Mouse (Mus musculus): Measurements from ENCODE around the gene Eif3a. TPM values are rescaled to one million over a fixed set of nuclear protein-coding genes. Genes with fewer than 3 reads are reported as not detected.

Gene Eif3a
- polyA plus RNA-seq, 1 experiment: 45.1 TPM

DNA sequence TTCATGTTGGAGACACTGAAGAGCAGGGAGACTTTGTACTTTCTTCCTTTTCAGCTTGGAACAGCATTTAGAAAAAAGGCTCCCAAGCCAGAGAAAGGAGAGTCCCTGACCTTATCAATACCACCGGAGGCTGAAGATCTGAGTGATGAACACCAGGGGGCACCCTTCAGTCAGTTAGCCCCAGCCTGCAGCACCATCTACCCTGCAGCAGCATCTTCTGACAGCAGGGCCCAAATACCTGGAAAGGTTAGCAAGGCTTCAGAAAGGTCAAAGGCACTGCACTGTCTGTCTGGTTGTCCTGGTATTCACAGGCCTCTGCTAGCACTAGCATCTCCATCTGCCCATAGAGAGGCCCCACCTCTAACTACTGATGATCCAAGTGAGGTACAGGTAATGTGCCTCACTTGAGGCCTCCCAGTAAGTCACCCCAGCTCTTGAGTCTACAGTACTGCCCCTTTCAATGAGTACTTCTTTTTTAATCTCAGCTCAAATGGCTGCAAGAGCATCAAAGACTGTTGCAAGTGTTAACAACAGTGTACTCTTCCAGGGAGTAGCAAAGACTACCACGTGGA is 60.1 kb downstream of the Eif3a start:
- H3K27me3 ChIP-seq (ENCODE audit: control insufficient read depth, insufficient read depth, low read length): no peaks in the 10 kb centered on the region
- H3K27ac ChIP-seq (ENCODE audit: control insufficient read depth, insufficient read depth, low read length): no peak overlapping the region
- no peak overlapping the region for H3K4me3 ChIP-seq (ENCODE audit: control insufficient read depth, insufficient read depth, low read length)
- no peaks in the 10 kb centered on the region for H3K36me3 ChIP-seq (ENCODE audit: control insufficient read depth, insufficient read depth, low read length)
- peak; percentile 50 for DNase-seq
- TF ChIP-seq POLR2A (IDR thresholded peaks at IDR 0.05; ENCODE audit: control insufficient read depth, extremely low read depth, insufficient read depth, low read length, poor library complexity): no peak
- peak; percentile 71; the same call in 1 of the 2 replicates for TF ChIP-seq CTCF (IDR thresholded peaks at IDR 0.05; ENCODE audit: borderline replicate concordance, control insufficient read depth, extremely low read depth, insufficient read depth, low read length, poor library complexity)
- 53% methylated on average over 2 of the region's 2 CpGs for WGBS
- H3K4me1 ChIP-seq (replicated peaks; ENCODE audit: control insufficient read depth, insufficient read depth, low read length): no peaks in the 10 kb centered on the region

DNA sequence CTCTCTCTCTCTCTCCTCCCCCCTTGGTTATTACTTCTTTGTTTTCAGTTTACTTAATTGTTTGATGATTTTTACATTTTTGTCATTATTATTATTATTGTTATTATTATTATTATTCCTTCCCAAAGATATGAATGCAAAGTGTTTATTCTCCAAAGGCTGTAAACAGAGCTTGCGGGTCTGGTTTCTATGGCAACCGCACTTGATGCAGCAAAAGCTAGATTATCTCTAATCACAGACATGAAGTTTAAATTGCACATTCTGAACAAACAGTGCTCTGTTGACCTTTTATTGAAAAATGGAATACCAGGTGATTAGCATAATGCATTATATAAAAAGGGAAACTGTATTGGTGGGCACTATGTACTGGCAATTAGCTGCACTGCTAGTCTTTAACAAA is 74.1 kb downstream of the Eif3a start:
- H3K27ac ChIP-seq (ENCODE audit: control insufficient read depth, insufficient read depth, low read length): no peak overlapping the region
- H3K4me3 ChIP-seq (ENCODE audit: control insufficient read depth, insufficient read depth, low read length): no peak overlapping the region
- no peaks in the 10 kb centered on the region for H3K4me1 ChIP-seq (replicated peaks; ENCODE audit: control insufficient read depth, insufficient read depth, low read length)
- TF ChIP-seq CTCF (IDR thresholded peaks at IDR 0.05; ENCODE audit: borderline replicate concordance, control insufficient read depth, extremely low read depth, insufficient read depth, low read length, poor library complexity): no peak
- H3K36me3 ChIP-seq (ENCODE audit: control insufficient read depth, insufficient read depth, low read length): no peaks in the 10 kb centered on the region
- no peaks in the 10 kb centered on the region for H3K27me3 ChIP-seq (ENCODE audit: control insufficient read depth, insufficient read depth, low read length)
- DNase-seq: no peak
- 98% methylated on average over 2 of the region's 2 CpGs for WGBS

DNA sequence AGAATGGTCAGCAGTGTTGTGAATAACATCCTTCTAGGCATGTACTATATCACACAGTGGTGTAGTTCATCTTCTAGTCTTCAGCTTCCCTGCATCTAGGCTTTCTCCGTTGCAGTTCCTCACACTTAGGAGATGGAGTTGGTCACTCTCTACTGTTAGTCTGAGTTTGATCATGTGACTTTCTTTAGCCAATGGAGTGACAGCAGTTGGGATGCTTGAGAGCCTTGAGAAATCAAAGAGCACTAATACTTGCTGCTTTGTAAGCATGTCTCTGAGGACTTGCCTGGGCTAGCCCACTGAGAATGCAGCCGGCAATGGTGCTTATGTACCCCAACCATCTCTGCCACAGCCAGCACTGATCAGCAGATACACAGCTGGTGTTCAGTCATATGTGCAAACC is 77.9 kb downstream of the Eif3a start:
- TF ChIP-seq POLR2A (IDR thresholded peaks at IDR 0.05; ENCODE audit: control insufficient read depth, extremely low read depth, insufficient read depth, low read length, poor library complexity) (no peak), CTCF (IDR thresholded peaks at IDR 0.05; ENCODE audit: borderline replicate concordance, control insufficient read depth, extremely low read depth, insufficient read depth, low read length, poor library complexity) (no peak)
- Histone ChIP-seq H3K4me1 (replicated peaks; ENCODE audit: control insufficient read depth, insufficient read depth, low read length) (no peaks in the 10 kb centered on the region), H3K27me3 (ENCODE audit: control insufficient read depth, insufficient read depth, low read length) (no peaks in the 10 kb centered on the region), H3K27ac (ENCODE audit: control insufficient read depth, insufficient read depth, low read length) (no peak overlapping the region), H3K36me3 (ENCODE audit: control insufficient read depth, insufficient read depth, low read length) (no peaks in the 10 kb centered on the region), H3K4me3 (ENCODE audit: control insufficient read depth, insufficient read depth, low read length) (no peak overlapping the region)
- no peak for DNase-seq
- 92% methylated on average over 2 of the region's 2 CpGs for WGBS

Other genes starting within 250 kb of the Eif3a start
- 13.8 and 21.3 TPM in 2 replicates for gene Cacul1, start 209.6 kb downstream of the Eif3a start, polyA plus RNA-seq (2012; rRNA removed)
- gene Nanos1, start 34.7 kb downstream of the Eif3a start, polyA plus RNA-seq (2012; rRNA removed): 2.2 and 3.4 TPM in 2 replicates
- 7.7 and 11.5 TPM in 2 replicates for gene Fam45a, start 20.9 kb upstream of the Eif3a start, polyA plus RNA-seq (2012; rRNA removed)
- gene Sfxn4, start 70.8 kb upstream of the Eif3a start, polyA plus RNA-seq (2012; rRNA removed): 0.98 and 1.7 TPM in 2 replicates
- gene Prdx3, start 83.9 kb upstream of the Eif3a start, polyA plus RNA-seq (2012; rRNA removed): 102 and 110 TPM in 2 replicates
- 1.9 and 2.0 TPM in 2 replicates for gene Grk5, start 99.1 kb upstream of the Eif3a start, polyA plus RNA-seq (2012; rRNA removed)

All from thymus, adult 2 months (tissue).